Mouse (Mus musculus) limb, embryonic 14.5 days (tissue): ENCODE measurements around the gene Col2a1. TPM values are rescaled to one million over a fixed set of nuclear protein-coding genes. Genes with fewer than 3 reads are reported as not detected.

Source experiments
- ATAC-seq: fragments of 200-750 bp; cut with Nextera tagmentation; 2 replicates; pipeline ENCODE4 v1.8.0; 2017; ENCODE audit warnings: low read depth, moderate number of reproducible peaks, moderate TSS enrichment; ENCODE audit not compliant: low FRiP score
- DNase-seq: peaks from one replicate; pipeline ENCODE4 v3.0.0-alpha.2; 2015; ENCODE audit warnings: low spot score
- H3K27ac ChIP-seq: fragments of 300-500 bp; sonication (generic); replicated peaks from 2 replicates; pipeline ENCODE4 v1.5.1; 2014; ENCODE audit warnings: low read depth, mild to moderate bottlenecking, low read length, moderate library complexity, mixed read lengths
- H3K27me3 ChIP-seq: fragments of 300-500 bp; sonication (generic); 2 replicates; pipeline ENCODE4 v1.6.1; 2014; ENCODE audit warnings: low read length, mixed read lengths; ENCODE audit not compliant: control insufficient read depth, insufficient read depth
- H3K36me3 ChIP-seq: fragments of 300-500 bp; sonication (generic); 2 replicates; pipeline ENCODE4 v1.6.1; 2014; ENCODE audit warnings: mild to moderate bottlenecking, low read length, moderate library complexity, mixed read lengths; ENCODE audit not compliant: control insufficient read depth, insufficient read depth
- H3K4me1 ChIP-seq: fragments of 300-500 bp; sonication (generic); 2 replicates; pipeline ENCODE4 v1.6.1; 2014; ENCODE audit warnings: antibody characterized with exemption, low read length, mixed read lengths; ENCODE audit not compliant: control insufficient read depth, insufficient read depth
- H3K4me2 ChIP-seq: fragments of 300-500 bp; sonication (generic); replicated peaks from 2 replicates; pipeline ENCODE4 v1.6.1; 2014; ENCODE audit warnings: low read depth, mild to moderate bottlenecking, low read length, moderate library complexity; ENCODE audit not compliant: severe bottlenecking
- H3K4me3 ChIP-seq: fragments of 300-500 bp; sonication (generic); replicated peaks from 2 replicates; pipeline ENCODE4 v1.5.1; 2014; ENCODE audit warnings: low read length
- H3K9ac ChIP-seq: fragments of 300-500 bp; sonication (generic); 2 replicates; pipeline ENCODE4 v1.6.1; 2014; ENCODE audit warnings: mild to moderate bottlenecking, low read depth, low read length, moderate library complexity; ENCODE audit not compliant: severe bottlenecking
- H3K9me3 ChIP-seq: fragments of 300-500 bp; sonication (generic); 2 replicates; pipeline ENCODE4 v1.6.1; 2016; ENCODE audit warnings: low read length; ENCODE audit not compliant: control insufficient read depth
- POLR2A ChIP-seq: fragments of 200-500 bp; IDR thresholded peaks from 2 replicates; pipeline ENCODE4 v1.8.0; 2012; ENCODE audit warnings: inconsistent platforms, mild to moderate bottlenecking, moderate library complexity, borderline replicate concordance; ENCODE audit not compliant: insufficient read depth, insufficient read length; ENCODE audit errors: extremely low read depth
- WGBS: fragments of 180-500 bp; shearing (Covaris S2); extraction: QIAGEN DNeasy Blood & Tissue Kit; methylation state at CpG from one replicate; pipeline ENCODE4 v1.1.7; 2014; 5-methylcytosine and 5-hydroxymethylcytosine counted together
- polyA plus RNA-seq, 2 experiments: library from polyadenylated mRNA; depleted of rRNA in 1 of 2; stranded (reverse) in 1 of 2; unstranded in 1 of 2; fragments of >200 nt; fragmentation: Nextera tagmentation in 1 of 2; extraction: Ambion mirVana in 1 of 2; gene quantifications; 2 replicates each; pipeline versions ENCODE4 v1.2.1 to v1.2.3; 2012 to 2014

Col2a1 gene
- polyA plus RNA-seq, 2 experiments: 754 to 1,642 TPM

DNA sequence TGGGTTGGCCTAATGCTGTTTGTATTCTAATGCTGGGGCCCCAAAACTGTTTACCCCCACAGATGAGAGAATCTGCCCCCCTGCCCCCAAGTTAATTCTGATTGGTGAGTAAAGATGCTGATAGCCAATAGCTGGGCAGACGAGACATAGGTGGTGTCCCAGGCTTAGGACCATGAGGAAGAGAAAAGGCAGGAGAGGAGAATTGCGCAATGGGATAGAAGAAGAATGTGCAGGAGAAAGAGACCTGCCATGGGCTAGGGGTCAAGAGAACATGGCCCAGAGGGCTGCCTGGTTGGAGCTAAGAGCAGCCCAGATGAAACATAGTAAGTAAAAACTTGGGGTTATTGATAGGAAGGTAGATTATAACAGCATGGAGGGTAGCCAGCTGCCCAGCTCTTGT is 64.4 kb downstream of the Col2a1 start:
- WGBS: 87% methylated on average over 2 of the region's 2 CpGs
- no peak for TF ChIP-seq POLR2A
- DNase-seq (no peak), ATAC-seq (no peak)
- Histone ChIP-seq H3K4me3 (no peak overlapping the region), H3K9ac (no peak overlapping the region), H3K27me3 (no peaks in the 10 kb centered on the region), H3K4me2 (no peak overlapping the region), H3K27ac (no peak overlapping the region), H3K36me3 (no peaks in the 10 kb centered on the region), H3K4me1 (no peaks in the 10 kb centered on the region), H3K9me3 (no peaks in the 10 kb centered on the region)

DNA sequence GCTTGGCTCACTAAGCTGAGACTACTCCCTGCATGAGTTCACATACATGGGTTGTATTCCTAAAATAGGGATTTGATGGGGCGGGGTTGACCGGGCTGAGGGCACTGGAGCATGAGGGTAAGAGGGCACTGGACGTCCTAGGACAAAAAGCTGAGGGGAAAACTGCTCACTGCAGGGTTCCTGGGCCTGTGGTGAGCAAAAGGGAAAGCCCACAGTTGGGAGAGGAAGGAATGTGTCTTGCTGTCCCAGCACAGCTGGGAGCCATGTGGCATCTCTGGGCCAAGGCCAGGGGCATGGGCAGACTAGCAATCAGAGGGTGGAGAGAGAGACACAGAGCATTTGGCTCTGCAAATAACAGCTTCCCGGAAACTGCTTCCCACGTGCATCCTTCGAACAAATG is 65.9 kb downstream of the Col2a1 start:
- Histone ChIP-seq H3K27me3 (no peaks in the 10 kb centered on the region), H3K27ac (no peak overlapping the region), H3K36me3 (no peaks in the 10 kb centered on the region), H3K9me3 (no peaks in the 10 kb centered on the region), H3K9ac (no peak overlapping the region), H3K4me3 (no peak overlapping the region), H3K4me1 (no peaks in the 10 kb centered on the region), H3K4me2 (no peak overlapping the region)
- TF ChIP-seq POLR2A: no peak
- DNase-seq (no peak), ATAC-seq (no peak)
- 63% methylated on average over 6 of the region's 6 CpGs for WGBS

DNA sequence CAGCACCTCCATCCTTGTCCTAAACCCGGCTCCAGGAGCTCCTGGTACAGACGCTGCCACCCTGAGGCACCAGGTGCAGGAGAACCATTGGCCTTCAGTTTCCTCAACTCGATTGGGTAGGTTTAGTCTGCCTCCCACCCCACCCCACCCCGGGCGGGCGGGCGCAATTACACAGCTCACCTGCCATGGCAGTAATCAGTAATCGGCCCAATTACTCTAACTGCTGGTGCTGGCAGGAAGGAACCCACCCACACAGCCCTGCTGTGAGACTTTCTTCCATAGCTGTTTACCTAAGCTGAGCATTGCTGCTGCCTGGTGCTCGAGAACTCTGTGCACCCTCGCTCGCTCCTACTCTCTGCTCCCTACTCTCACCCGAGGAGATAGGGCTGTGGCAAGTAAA is 72.1 kb downstream of the Col2a1 start:
- TF ChIP-seq POLR2A: no peak
- 81% methylated on average over 12 of the region's 12 CpGs for WGBS
- H3K4me1 ChIP-seq: no peaks in the 10 kb centered on the region

DNA sequence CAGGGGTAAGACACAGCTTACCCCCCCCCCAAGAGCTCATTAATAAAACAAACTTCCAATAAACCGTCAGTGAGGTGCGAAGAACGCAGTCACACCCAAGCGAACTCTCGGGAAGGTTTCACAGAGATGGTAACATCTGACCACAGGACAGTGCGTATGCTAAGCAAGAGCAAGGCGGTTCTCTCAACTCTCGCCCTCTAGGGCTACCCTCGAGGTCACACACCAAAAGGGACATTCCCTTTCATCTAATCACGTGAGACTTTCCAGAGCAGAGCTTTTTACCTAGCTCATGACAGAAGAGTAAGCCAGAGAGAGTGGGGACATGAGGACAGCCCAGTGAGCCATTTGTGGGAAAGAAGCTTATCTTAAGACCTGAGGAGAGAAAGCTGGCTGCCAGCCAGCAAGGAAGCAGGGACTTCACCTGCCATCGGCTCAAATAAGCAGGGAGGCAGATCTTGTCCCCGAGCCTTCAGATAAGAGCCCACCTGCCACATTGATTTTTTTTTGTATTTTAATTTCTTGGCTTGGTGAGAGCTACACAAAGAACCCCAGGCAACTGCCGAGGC is 75.2 kb downstream of the Col2a1 start:
- no peak overlapping the region for H3K27ac ChIP-seq
- no peak overlapping the region for H3K4me3 ChIP-seq
- WGBS: 50% methylated on average over 13 of the region's 13 CpGs
- no peaks in the 10 kb centered on the region for H3K27me3 ChIP-seq
- H3K9me3 ChIP-seq: no peaks in the 10 kb centered on the region
- H3K4me1 ChIP-seq: no peaks in the 10 kb centered on the region
- no peak overlapping the region for H3K9ac ChIP-seq
- ATAC-seq: no peak
- TF ChIP-seq POLR2A: no peak
- H3K4me2 ChIP-seq: no peak overlapping the region
- no peaks in the 10 kb centered on the region for H3K36me3 ChIP-seq
- no peak for DNase-seq

More for the DNA sequence above, 72.1 kb downstream of the Col2a1 start:
- Histone ChIP-seq H3K4me3 (no peak overlapping the region), H3K9ac (no peak overlapping the region), H3K27ac (no peak overlapping the region), H3K27me3 (no peaks in the 10 kb centered on the region), H3K36me3 (no peaks in the 10 kb centered on the region), H3K9me3 (no peaks in the 10 kb centered on the region), H3K4me2 (no peak overlapping the region)
- no peak for DNase-seq
- no peak for ATAC-seq

DNA sequence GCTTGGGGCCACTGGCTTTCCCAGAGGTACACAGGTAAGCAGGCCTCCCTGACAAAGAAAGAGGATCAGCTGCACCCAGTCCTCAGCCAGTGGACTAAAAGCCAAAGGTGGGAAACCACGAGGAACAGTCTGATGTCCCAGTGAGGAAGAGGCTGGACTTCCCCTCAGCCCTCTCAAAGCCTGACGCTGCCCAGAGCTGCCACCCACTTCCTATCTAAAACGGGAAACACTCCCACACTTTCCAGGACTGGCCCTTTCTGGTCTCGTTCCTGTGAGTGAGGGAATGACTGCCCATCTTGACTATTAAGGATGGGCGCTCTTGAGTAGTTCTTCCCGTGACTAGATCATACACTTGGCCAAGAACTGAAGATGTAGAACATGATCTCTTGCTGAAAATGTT is 76.7 kb downstream of the Col2a1 start:
- no peak overlapping the region for H3K9ac ChIP-seq
- no peak overlapping the region for H3K4me2 ChIP-seq
- no peaks in the 10 kb centered on the region for H3K36me3 ChIP-seq
- TF ChIP-seq POLR2A: no peak
- H3K4me1 ChIP-seq: no peaks in the 10 kb centered on the region
- no peak overlapping the region for H3K4me3 ChIP-seq
- no peak overlapping the region for H3K27ac ChIP-seq
- WGBS: 65% methylated on average over 6 of the region's 6 CpGs
- ATAC-seq (no peak), DNase-seq (no peak)
- H3K27me3 ChIP-seq: no peaks in the 10 kb centered on the region
- H3K9me3 ChIP-seq: no peaks in the 10 kb centered on the region

DNA sequence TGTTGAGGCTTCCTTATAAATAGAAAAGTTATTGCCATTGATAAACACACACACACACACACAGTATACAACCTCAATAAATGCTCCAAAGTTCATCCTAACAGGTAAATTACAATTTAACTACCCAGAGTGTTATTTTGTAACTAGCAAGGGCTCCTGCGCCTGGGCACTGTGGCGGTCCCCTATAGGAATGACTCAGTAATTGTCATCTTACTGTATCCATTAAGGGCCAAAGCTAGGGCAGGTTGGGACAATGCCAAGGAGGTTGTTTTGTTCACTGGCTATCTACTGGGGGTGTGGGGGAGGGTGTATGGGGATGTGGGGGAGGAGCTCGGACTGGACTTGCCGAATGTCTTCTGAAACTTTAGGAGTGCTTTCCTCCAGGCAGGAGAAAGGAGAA is 77.5 kb downstream of the Col2a1 start:
- 51% methylated on average over 4 of the region's 4 CpGs for WGBS
- Histone ChIP-seq H3K36me3 (no peaks in the 10 kb centered on the region), H3K4me3 (no peak overlapping the region), H3K9me3 (no peaks in the 10 kb centered on the region), H3K4me2 (no peak overlapping the region), H3K9ac (no peak overlapping the region), H3K27ac (no peak overlapping the region), H3K27me3 (no peaks in the 10 kb centered on the region), H3K4me1 (no peaks in the 10 kb centered on the region)
- ATAC-seq: no peak
- no peak for TF ChIP-seq POLR2A
- DNase-seq: no peak

Other genes starting within 250 kb of the Col2a1 start
- gene Rapgef3, start 236.7 kb downstream of the Col2a1 start, polyA plus RNA-seq (2012; rRNA removed): 21.7 and 30.9 TPM in 2 replicates
- gene Rapgef3, start 236.7 kb downstream of the Col2a1 start, polyA plus RNA-seq (2014; fragmentation: Nextera tagmentation; extraction: Ambion mirVana): 8.0 and 8.4 TPM in 2 replicates
- gene Slc48a1, start 226.2 kb downstream of the Col2a1 start, polyA plus RNA-seq (2012; rRNA removed): 23.4 and 29.1 TPM in 2 replicates
- gene Slc48a1, start 226.2 kb downstream of the Col2a1 start, polyA plus RNA-seq (2014; fragmentation: Nextera tagmentation; extraction: Ambion mirVana): 46.2 and 47.3 TPM in 2 replicates
- gene Hdac7, start 160.2 kb downstream of the Col2a1 start, polyA plus RNA-seq (2012; rRNA removed): 79.3 and 113 TPM in 2 replicates
- 36.5 and 39.5 TPM in 2 replicates for gene Hdac7, start 160.2 kb downstream of the Col2a1 start, polyA plus RNA-seq (2014; fragmentation: Nextera tagmentation; extraction: Ambion mirVana)
- 3.4 and 4.0 TPM in 2 replicates for gene Vdr, start 94.1 kb downstream of the Col2a1 start, polyA plus RNA-seq (2012; rRNA removed)
- gene Vdr, start 94.1 kb downstream of the Col2a1 start, polyA plus RNA-seq (2014; fragmentation: Nextera tagmentation; extraction: Ambion mirVana): 1.9 and 2.0 TPM in 2 replicates
- gene Tmem106c, start 40.5 kb downstream of the Col2a1 start, polyA plus RNA-seq (2012; rRNA removed): 49.9 and 59.1 TPM in 2 replicates
- 49.8 and 51.5 TPM in 2 replicates for gene Tmem106c, start 40.5 kb downstream of the Col2a1 start, polyA plus RNA-seq (2014; fragmentation: Nextera tagmentation; extraction: Ambion mirVana)
- 75.8 and 78.9 TPM in 2 replicates for gene Pfkm, start 87.9 kb upstream of the Col2a1 start, polyA plus RNA-seq (2012; rRNA removed)
- 49.8 and 50.0 TPM in 2 replicates for gene Pfkm, start 87.9 kb upstream of the Col2a1 start, polyA plus RNA-seq (2014; fragmentation: Nextera tagmentation; extraction: Ambion mirVana)
- 30.5 and 33.5 TPM in 2 replicates for gene Senp1, start 89.0 kb upstream of the Col2a1 start, polyA plus RNA-seq (2012; rRNA removed)
- 32.5 and 34.4 TPM in 2 replicates for gene Senp1, start 89.0 kb upstream of the Col2a1 start, polyA plus RNA-seq (2014; fragmentation: Nextera tagmentation; extraction: Ambion mirVana)
- gene Asb8, start 160.9 kb upstream of the Col2a1 start, polyA plus RNA-seq (2012; rRNA removed): 42.4 and 49.3 TPM in 2 replicates
- 55.7 and 57.3 TPM in 2 replicates for gene Asb8, start 160.9 kb upstream of the Col2a1 start, polyA plus RNA-seq (2014; fragmentation: Nextera tagmentation; extraction: Ambion mirVana)
- gene Ccdc184, start 162.5 kb upstream of the Col2a1 start, polyA plus RNA-seq (2012; rRNA removed): 0.23 and 0.33 TPM in 2 replicates
- 0.10 and 0.37 TPM in 2 replicates for gene Ccdc184, start 162.5 kb upstream of the Col2a1 start, polyA plus RNA-seq (2014; fragmentation: Nextera tagmentation; extraction: Ambion mirVana)
- not detected in 2 replicates for gene Olfr288, start 190.8 kb upstream of the Col2a1 start, polyA plus RNA-seq (2012; rRNA removed)
- not detected in 2 replicates for gene Olfr288, start 190.8 kb upstream of the Col2a1 start, polyA plus RNA-seq (2014; fragmentation: Nextera tagmentation; extraction: Ambion mirVana)
- gene Gm44579, start 216.3 kb upstream of the Col2a1 start, polyA plus RNA-seq (2012; rRNA removed): not detected in 2 replicates
- gene Gm44579, start 216.3 kb upstream of the Col2a1 start, polyA plus RNA-seq (2014; fragmentation: Nextera tagmentation; extraction: Ambion mirVana): not detected in 2 replicates
- gene Olfr287, start 216.4 kb upstream of the Col2a1 start, polyA plus RNA-seq (2012; rRNA removed): not detected in 2 replicates
- not detected in 2 replicates for gene Olfr287, start 216.4 kb upstream of the Col2a1 start, polyA plus RNA-seq (2014; fragmentation: Nextera tagmentation; extraction: Ambion mirVana)
- not detected in 2 replicates for gene Olfr286, start 229.8 kb upstream of the Col2a1 start, polyA plus RNA-seq (2012; rRNA removed)
- gene Olfr286, start 229.8 kb upstream of the Col2a1 start, polyA plus RNA-seq (2014; fragmentation: Nextera tagmentation; extraction: Ambion mirVana): not detected in 2 replicates